In the genomic region with DNA sequence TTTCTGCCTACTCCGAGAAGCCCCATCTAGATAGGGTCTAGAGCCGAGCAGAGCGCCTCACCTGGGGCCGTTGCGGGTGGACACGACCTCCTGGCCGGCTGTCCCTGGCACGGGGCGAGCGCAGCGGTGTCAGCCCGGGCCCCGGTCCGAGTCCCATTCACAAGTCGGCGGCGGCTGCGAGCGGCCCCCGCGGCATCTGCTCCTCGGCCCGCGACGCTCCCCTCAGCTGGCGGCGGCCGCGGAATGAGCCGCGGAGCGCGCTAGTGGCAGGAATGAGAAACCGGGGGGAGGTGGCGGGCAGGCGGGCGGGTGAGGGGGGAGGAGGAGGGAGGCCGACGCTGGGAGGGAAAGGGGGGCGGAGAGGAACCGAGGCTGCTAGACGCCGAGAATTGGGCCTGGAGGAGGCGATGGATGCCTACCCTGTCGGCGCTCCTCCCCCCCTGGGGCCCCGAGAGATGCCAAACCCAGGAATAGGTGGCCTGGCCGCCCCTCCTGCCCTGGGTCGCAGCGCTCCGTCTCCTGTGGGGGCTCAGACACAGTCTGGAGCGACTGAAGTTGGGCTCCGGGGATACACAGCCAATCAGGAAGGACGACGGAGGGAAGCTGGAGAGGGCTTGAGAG, we compare ENCODE assay signal across 7 mouse cellular contexts. TPM values are rescaled to one million over a fixed set of nuclear protein-coding genes. Genes with fewer than 3 reads are reported as not detected.
DNase-seq lines count a peak whose midpoint lies in the region; ATAC-seq lines count a peak whose summit lies in the region.

No protein-coding gene starts in this region.

- peak overlapping the region; percentile 79 for H3K4me3 ChIP-seq in embryonic facial prominence, embryonic 11.5 days (ENCODE audit: low read depth, low read length)
- peak overlapping the region; percentile 74 for H3K4me3 ChIP-seq in heart, embryonic 11.5 days (ENCODE audit: low read depth, low read length)
- peak overlapping the region; percentile 77 for H3K4me3 ChIP-seq in kidney, embryonic 15.5 days (replicated peaks)
- peak overlapping the region; percentile 61 for H3K4me3 ChIP-seq in limb, embryonic 15.5 days

- DNase-seq in adrenal gland, postnatal 10 days, result peak; percentile 70
- DNase-seq in embryonic facial prominence, embryonic 11.5 days (ENCODE audit: low spot score), result peak; percentile 90
- DNase-seq in neural tube, embryonic 10.5 days (ENCODE audit: extremely low spot score, low spot score), result peak; percentile 87
- DNase-seq in urinary bladder, adult 18-20 months (ENCODE audit: low spot score in 2 of 2), result peak; percentile 21 to 42

- H3K27me3 ChIP-seq in embryonic facial prominence, embryonic 11.5 days (ENCODE audit: control insufficient read depth, insufficient read depth, low read length), result no peaks in the 10 kb centered on the region
- H3K27me3 ChIP-seq in heart, embryonic 11.5 days (ENCODE audit: control insufficient read depth, insufficient read depth, low read length), result peaks cover 9% of the 10 kb centered on the region
- H3K27me3 ChIP-seq in kidney, embryonic 15.5 days, result peaks cover 20% of the 10 kb centered on the region
- H3K27me3 ChIP-seq in limb, embryonic 15.5 days, result no peaks in the 10 kb centered on the region

- peak overlapping the region; percentile 98 for H3K9ac ChIP-seq in embryonic facial prominence, embryonic 11.5 days (replicated peaks; ENCODE audit: low read length)
- peak overlapping the region; percentile 91 for H3K9ac ChIP-seq in heart, embryonic 11.5 days (ENCODE audit: low read depth, low read length)
- H3K9ac ChIP-seq in kidney, embryonic 15.5 days, result peak overlapping the region; percentile 92
- H3K9ac ChIP-seq in limb, embryonic 15.5 days, result peak overlapping the region; percentile 95

- ATAC-seq in embryonic facial prominence, embryonic 11.5 days (replicated peaks; ENCODE audit: insufficient number of reproducible peaks, low FRiP score, low TSS enrichment, low read depth), result peak; percentile 86
- peak; percentile 77 for ATAC-seq in heart, embryonic 11.5 days (replicated peaks; ENCODE audit: insufficient number of reproducible peaks, low FRiP score, low TSS enrichment)
- ATAC-seq in kidney, embryonic 15.5 days (replicated peaks; ENCODE audit: low FRiP score), result peak; percentile 87
- ATAC-seq in limb, embryonic 15.5 days (ENCODE audit: insufficient number of reproducible peaks, low FRiP score, low TSS enrichment, low read depth), result peak; percentile 88

- H3K9me3 ChIP-seq in embryonic facial prominence, embryonic 11.5 days (replicated peaks; ENCODE audit: control insufficient read depth, low read length), result no peaks in the 10 kb centered on the region
- no peaks in the 10 kb centered on the region for H3K9me3 ChIP-seq in heart, embryonic 11.5 days (replicated peaks; ENCODE audit: control insufficient read depth, low read length)
- no peaks in the 10 kb centered on the region for H3K9me3 ChIP-seq in kidney, embryonic 15.5 days (replicated peaks)
- no peaks in the 10 kb centered on the region for H3K9me3 ChIP-seq in limb, embryonic 15.5 days

- H3K36me3 ChIP-seq in embryonic facial prominence, embryonic 11.5 days (replicated peaks; ENCODE audit: control insufficient read depth, insufficient read depth, low read depth, low read length), result no peaks in the 10 kb centered on the region
- no peaks in the 10 kb centered on the region for H3K36me3 ChIP-seq in heart, embryonic 11.5 days (ENCODE audit: control insufficient read depth, insufficient read depth, low read length)
- H3K36me3 ChIP-seq in kidney, embryonic 15.5 days, result no peaks in the 10 kb centered on the region
- no peaks in the 10 kb centered on the region for H3K36me3 ChIP-seq in limb, embryonic 15.5 days

- peak overlapping the region; percentile 61 for H3K4me2 ChIP-seq in embryonic facial prominence, embryonic 11.5 days (ENCODE audit: low read depth, low read length)
- H3K4me2 ChIP-seq in heart, embryonic 11.5 days, result peak overlapping the region; percentile 94
- H3K4me2 ChIP-seq in kidney, embryonic 15.5 days, result peak overlapping the region; percentile 84
- peak overlapping the region; percentile 77 for H3K4me2 ChIP-seq in limb, embryonic 15.5 days

- peak overlapping the region; percentile 97 for H3K27ac ChIP-seq in embryonic facial prominence, embryonic 11.5 days (replicated peaks; ENCODE audit: low read depth, low read length)
- peak overlapping the region; percentile 91 for H3K27ac ChIP-seq in heart, embryonic 11.5 days (ENCODE audit: low read depth, low read length)
- peak overlapping the region; percentile 96 for H3K27ac ChIP-seq in kidney, embryonic 15.5 days
- H3K27ac ChIP-seq in limb, embryonic 15.5 days, result peak overlapping the region; percentile 98

- H3K4me1 ChIP-seq in embryonic facial prominence, embryonic 11.5 days (ENCODE audit: control insufficient read depth, insufficient read depth, low read length), result no peaks in the 10 kb centered on the region
- H3K4me1 ChIP-seq in heart, embryonic 11.5 days (ENCODE audit: control insufficient read depth, insufficient read depth, low read length), result no peaks in the 10 kb centered on the region
- H3K4me1 ChIP-seq in kidney, embryonic 15.5 days, result peaks cover 30% of the 10 kb centered on the region
- H3K4me1 ChIP-seq in limb, embryonic 15.5 days, result peaks cover 8% of the 10 kb centered on the region; the same call in 1 of the 2 replicates

- WGBS in embryonic facial prominence, embryonic 11.5 days, result 0% methylated on average over 44 of the region's 55 CpGs
- under 1% methylated on average over 51 of the region's 55 CpGs for WGBS in heart, embryonic 11.5 days (ENCODE audit: insufficient replicate concordance)
- WGBS in kidney, embryonic 15.5 days, result under 1% methylated on average over 52 of the region's 55 CpGs
- WGBS in limb, embryonic 15.5 days, result under 1% methylated on average over 46 of the region's 55 CpGs

RNA-seq across cellular contexts. Expression of a gene that starts 0.5 kb away (rescaled TPM):
- total RNA-seq in adrenal gland, postnatal 10 days (2021), result 10 to 100 TPM; 28.0 to 28.6 TPM
- polyA plus RNA-seq in embryonic facial prominence, embryonic 11.5 days (2014; fragmentation: Nextera tagmentation; extraction: Ambion mirVana), result 187 and 192 TPM in 2 replicates
- 80.9 and 85.3 TPM in 2 replicates for polyA plus RNA-seq in heart, embryonic 11.5 days (2014; fragmentation: Nextera tagmentation; extraction: Ambion mirVana)
- 128 and 130 TPM in 2 replicates for polyA plus RNA-seq in kidney, embryonic 15.5 days (2015; fragmentation: Nextera tagmentation; extraction: Ambion mirVana)
- polyA plus RNA-seq in limb, embryonic 15.5 days (2015; fragmentation: Nextera tagmentation; extraction: Ambion mirVana), result 183 and 194 TPM in 2 replicates

Comparison
In these comparisons a context has a peak if more than half of its experiments do, and no peak if none do; other contexts are left out.
1. Peak in every context shown above with its lines: DNase-seq, ATAC-seq, H3K4me3 ChIP-seq and H3K27ac ChIP-seq.
2. DNase-seq: peak in every context shown above with its lines; median percentile 90 in embryonic facial prominence, embryonic 11.5 days; 87 in neural tube, embryonic 10.5 days; 70 in adrenal gland, postnatal 10 days; 32 in urinary bladder, adult 18-20 months.